Mouse (Mus musculus): ENCODE data around the gene Loxl1.

GRCm38 (mm10) chr9:58271109-58271508 lies 41.9 kb downstream of the Loxl1 start:
- no peak for TF ChIP-seq POLR2A (IDR thresholded peaks at IDR 0.05; ENCODE audit: insufficient read depth, low read depth, low read length)
- TF ChIP-seq CTCF (IDR thresholded peaks at IDR 0.05; ENCODE audit: insufficient read depth, low read depth, low read length): no peak
